Mouse (Mus musculus) thymus, adult 2 months (tissue): Measurements from ENCODE around the gene Kdm4a.

Source experiments
- CTCF ChIP-seq: fragments of 200-500 bp; IDR thresholded peaks from 2 replicates; pipeline ENCODE4 v1.5.1; 2012; ENCODE audit warnings: mild to moderate bottlenecking, control low read depth, low read length, moderate library complexity, borderline replicate concordance; ENCODE audit not compliant: control insufficient read depth, poor library complexity, insufficient read depth; ENCODE audit errors: extremely low read depth
- POLR2A ChIP-seq: fragments of 200-500 bp; IDR thresholded peaks from 2 replicates; pipeline ENCODE4 v1.6.1; 2012; ENCODE audit warnings: mild to moderate bottlenecking, low read length, control low read depth, moderate library complexity; ENCODE audit not compliant: control insufficient read depth, poor library complexity, insufficient read depth; ENCODE audit errors: extremely low read depth

GRCm38 (mm10) chr4:118099637-118100364 lies 80.0 kb downstream of the Kdm4a start:
- no peak for TF ChIP-seq POLR2A
- no peak for TF ChIP-seq CTCF
